Mouse (Mus musculus): ENCODE results near the gene Lrrc18. TPM values are rescaled to one million over a fixed set of nuclear protein-coding genes. Genes with fewer than 3 reads are reported as not detected.
A peak's percentile ranks its signal among the peaks of the same experiment; 100 is the strongest.

Lrrc18 gene
- total and polyA plus RNA-seq, 2 experiments from 2014 or later = 0.70 to 2.2 TPM

DNA sequence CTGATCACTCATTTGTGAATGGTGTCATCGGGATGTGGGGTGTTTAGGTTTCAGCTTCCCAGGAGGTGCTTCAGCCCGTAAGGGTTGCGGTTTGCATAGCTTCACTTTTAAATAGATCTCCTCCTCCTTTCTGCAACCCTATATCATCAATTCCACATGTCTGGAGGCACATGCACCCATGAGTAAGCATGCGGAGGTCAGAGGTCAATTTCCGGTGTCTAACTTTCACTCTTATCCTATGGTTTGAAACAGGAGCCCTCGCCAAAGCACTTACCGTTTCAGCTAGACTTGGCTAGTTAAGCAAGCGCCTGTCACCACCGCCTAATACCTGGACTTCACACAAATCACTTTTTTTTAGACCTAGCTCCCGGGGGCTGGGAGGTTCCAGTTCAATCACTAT, 26.4 kb upstream of the Lrrc18 start:
- Histone ChIP-seq H3K9ac (replicated peaks; ENCODE audit: low read length, poor library complexity, severe bottlenecking) (no peak overlapping the region), H3K4me3 (ENCODE audit: low read depth, low read length) (no peak overlapping the region), H3K27me3 (ENCODE audit: insufficient read depth, low read length) (0 out of 2 replicates have a peak, but pooled peaks cover 3% of the 10 kb centered on the region), H3K36me3 (ENCODE audit: insufficient read depth, low read length) (no peaks in the 10 kb centered on the region), H3K4me1 (ENCODE audit: insufficient read depth, low read length) (no peaks in the 10 kb centered on the region), H3K4me2 (ENCODE audit: low read depth, low read length, poor library complexity, severe bottlenecking) (no peak overlapping the region), H3K9me3 (ENCODE audit: low read length) (no peaks in the 10 kb centered on the region), H3K27ac (ENCODE audit: low read depth, low read length) (no peak overlapping the region)
- no peak for TF ChIP-seq CTCF (IDR thresholded peaks at IDR 0.05)
- no peak for DNase-seq (ENCODE audit: low spot score)
- 89% methylated on average over 10 of the region's 10 CpGs for WGBS
- ATAC-seq (ENCODE audit: low FRiP score) = no peak

DNA sequence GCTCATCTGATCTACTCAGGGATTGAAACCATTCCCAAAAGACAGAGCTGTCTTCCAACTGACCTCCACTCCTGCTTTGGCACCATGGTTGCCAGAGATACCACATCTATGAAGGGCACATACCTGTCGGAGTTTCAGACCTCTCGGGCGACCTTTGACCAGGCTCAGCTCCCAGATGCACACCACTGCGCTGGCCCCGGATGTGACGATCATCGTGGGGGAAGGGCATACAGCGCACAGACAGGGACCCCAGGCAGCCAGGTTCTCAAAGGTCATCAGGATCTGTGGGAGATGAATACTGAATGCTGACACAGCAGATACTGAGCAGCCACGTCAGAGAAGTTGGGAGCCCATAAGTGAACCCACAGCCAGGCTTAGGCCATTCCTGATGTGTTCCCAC, 20.5 kb upstream of the Lrrc18 start:
- no peaks in the 10 kb centered on the region for H3K27me3 ChIP-seq (ENCODE audit: insufficient read depth, low read length)
- DNase-seq (ENCODE audit: low spot score) = no peak
- no peak for ATAC-seq (ENCODE audit: low FRiP score)
- H3K36me3 ChIP-seq (ENCODE audit: insufficient read depth, low read length) = no peaks in the 10 kb centered on the region
- no peak overlapping the region for H3K4me3 ChIP-seq (ENCODE audit: low read depth, low read length)
- TF ChIP-seq CTCF (IDR thresholded peaks at IDR 0.05) = no peak
- no peak overlapping the region for H3K4me2 ChIP-seq (ENCODE audit: low read depth, low read length, poor library complexity, severe bottlenecking)
- no peak overlapping the region for H3K27ac ChIP-seq (ENCODE audit: low read depth, low read length)
- no peaks in the 10 kb centered on the region for H3K9me3 ChIP-seq (ENCODE audit: low read length)
- H3K4me1 ChIP-seq (ENCODE audit: insufficient read depth, low read length) = no peaks in the 10 kb centered on the region
- H3K9ac ChIP-seq (replicated peaks; ENCODE audit: low read length, poor library complexity, severe bottlenecking) = no peak overlapping the region
- 81% methylated on average over 9 of the region's 9 CpGs for WGBS

DNA sequence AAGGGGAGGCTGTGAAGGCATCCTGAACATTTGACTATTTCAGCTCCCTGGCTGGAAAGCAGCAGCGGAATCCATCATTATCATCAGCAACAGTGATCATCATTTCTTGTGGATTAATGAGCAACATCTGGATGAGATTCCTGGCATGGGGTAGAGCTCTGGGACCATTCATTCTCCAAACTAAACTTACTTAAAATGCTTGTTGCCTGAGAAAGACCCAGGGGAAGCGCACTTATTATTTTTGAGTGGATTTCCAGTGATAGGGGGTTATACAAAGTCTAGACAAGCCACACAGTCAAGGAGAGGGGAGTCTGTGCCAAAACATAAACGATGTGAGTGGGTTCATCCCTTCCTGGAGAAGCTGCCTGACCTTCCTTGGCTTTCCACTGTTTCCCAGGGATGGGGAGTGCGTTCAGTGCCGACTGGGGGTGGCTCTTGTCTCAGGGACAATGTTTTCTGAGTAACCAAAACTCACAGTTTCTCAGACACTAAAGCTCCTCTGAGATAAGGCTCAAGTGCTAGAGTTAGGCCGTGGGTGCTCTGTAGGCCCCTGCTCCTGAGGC, 6.9 kb upstream of the Lrrc18 start:
- WGBS = 81% methylated on average over 6 of the region's 6 CpGs
- H3K27me3 ChIP-seq (ENCODE audit: insufficient read depth, low read length) = no peaks in the 10 kb centered on the region

DNA sequence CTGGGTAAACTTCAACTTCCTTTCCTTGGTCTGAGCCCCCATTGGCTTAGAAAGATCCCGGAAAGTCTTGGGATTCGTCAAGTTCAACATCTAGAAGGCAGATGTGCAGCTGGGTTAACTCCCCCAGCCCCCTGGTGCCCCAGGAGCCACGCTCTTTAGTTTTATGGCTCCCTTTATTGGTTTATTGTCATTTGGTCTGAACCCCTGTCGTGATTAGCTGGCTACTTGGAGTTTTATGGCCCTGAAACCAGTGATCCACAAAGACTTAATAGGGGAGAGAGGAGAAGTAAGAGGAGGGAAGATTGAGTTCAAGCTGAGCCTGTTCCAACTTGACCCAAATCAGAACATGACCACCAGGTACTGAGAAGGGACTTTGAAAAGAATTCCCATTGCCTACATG, 4.5 kb upstream of the Lrrc18 start:
- Histone ChIP-seq H3K4me1 (ENCODE audit: insufficient read depth, low read length) (no peaks in the 10 kb centered on the region), H3K9me3 (ENCODE audit: low read length) (no peaks in the 10 kb centered on the region), H3K27me3 (ENCODE audit: insufficient read depth, low read length) (no peaks in the 10 kb centered on the region), H3K27ac (ENCODE audit: low read depth, low read length) (no peak overlapping the region), H3K9ac (replicated peaks; ENCODE audit: low read length, poor library complexity, severe bottlenecking) (no peak overlapping the region), H3K4me2 (ENCODE audit: low read depth, low read length, poor library complexity, severe bottlenecking) (no peak overlapping the region), H3K36me3 (ENCODE audit: insufficient read depth, low read length) (no peaks in the 10 kb centered on the region), H3K4me3 (ENCODE audit: low read depth, low read length) (no peak overlapping the region)
- TF ChIP-seq CTCF (IDR thresholded peaks at IDR 0.05) = no peak
- 67% methylated on average over 4 of the region's 4 CpGs for WGBS
- ATAC-seq (ENCODE audit: low FRiP score) (no peak), DNase-seq (ENCODE audit: low spot score) (no peak)

More for the DNA sequence above, 6.9 kb upstream of the Lrrc18 start:
- Histone ChIP-seq H3K4me2 (ENCODE audit: low read depth, low read length, poor library complexity, severe bottlenecking) (no peak overlapping the region), H3K9me3 (ENCODE audit: low read length) (no peaks in the 10 kb centered on the region), H3K9ac (replicated peaks; ENCODE audit: low read length, poor library complexity, severe bottlenecking) (no peak overlapping the region), H3K4me3 (ENCODE audit: low read depth, low read length) (no peak overlapping the region), H3K36me3 (ENCODE audit: insufficient read depth, low read length) (no peaks in the 10 kb centered on the region), H3K27ac (ENCODE audit: low read depth, low read length) (no peak overlapping the region), H3K4me1 (ENCODE audit: insufficient read depth, low read length) (no peaks in the 10 kb centered on the region)
- DNase-seq (ENCODE audit: low spot score) = no peak
- TF ChIP-seq CTCF (IDR thresholded peaks at IDR 0.05) = no peak
- ATAC-seq (ENCODE audit: low FRiP score) = no peak

DNA sequence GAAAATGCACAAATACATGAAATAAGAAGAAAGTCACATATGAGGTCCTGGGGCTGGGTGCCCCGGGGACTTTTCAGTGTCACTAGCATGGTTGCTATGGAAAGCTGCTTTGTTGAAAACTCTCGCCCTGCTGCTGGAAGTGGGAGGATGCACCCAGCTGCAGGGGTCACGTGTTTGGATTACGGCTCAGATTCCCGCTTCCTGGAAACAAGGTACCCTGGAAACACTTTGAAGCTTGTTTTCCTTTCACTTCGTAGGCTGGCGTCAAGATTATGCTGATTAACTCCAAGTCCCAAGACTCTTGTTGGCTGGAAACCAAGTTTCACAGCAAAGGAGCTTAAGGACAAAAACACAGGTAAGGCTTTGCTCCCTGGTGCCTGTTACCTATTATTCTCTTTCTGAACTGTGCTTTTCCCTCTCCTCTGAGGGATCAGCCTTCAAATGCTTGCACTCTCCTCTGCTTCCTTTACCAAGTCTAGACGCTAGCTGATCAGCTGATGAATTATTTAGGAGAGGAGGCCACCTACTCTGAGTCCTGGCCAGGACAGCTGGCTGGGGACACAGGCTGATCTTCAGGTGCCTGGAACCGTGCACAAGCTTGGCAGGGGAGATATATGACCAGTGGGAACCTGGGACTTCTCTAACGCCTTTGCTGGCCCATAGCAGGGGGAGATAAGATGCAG, 3.9 kb downstream of the Lrrc18 start:
- H3K27me3 ChIP-seq (ENCODE audit: insufficient read depth, low read length) = no peaks in the 10 kb centered on the region
- ATAC-seq (ENCODE audit: low FRiP score) (peak; percentile 60), DNase-seq (ENCODE audit: low spot score) (peak; percentile 53)
- H3K4me1 ChIP-seq (ENCODE audit: insufficient read depth, low read length) = no peaks in the 10 kb centered on the region; the same call in 1 of the 2 replicates
- H3K4me2 ChIP-seq (ENCODE audit: low read depth, low read length, poor library complexity, severe bottlenecking) = peak overlapping the region; percentile 41
- H3K27ac ChIP-seq (ENCODE audit: low read depth, low read length) = peak overlapping the region; percentile 26; the same call in 1 of the 2 replicates
- H3K9me3 ChIP-seq (ENCODE audit: low read length) = no peaks in the 10 kb centered on the region
- no peaks in the 10 kb centered on the region for H3K36me3 ChIP-seq (ENCODE audit: insufficient read depth, low read length)
- 2% methylated on average over 10 of the region's 10 CpGs for WGBS
- no peak overlapping the region for H3K4me3 ChIP-seq (ENCODE audit: low read depth, low read length)
- TF ChIP-seq CTCF (IDR thresholded peaks at IDR 0.05) = 0 out of 2 replicates have a peak, but pooled peaks have one; percentile 14
- H3K9ac ChIP-seq (replicated peaks; ENCODE audit: low read length, poor library complexity, severe bottlenecking) = no peak overlapping the region

DNA sequence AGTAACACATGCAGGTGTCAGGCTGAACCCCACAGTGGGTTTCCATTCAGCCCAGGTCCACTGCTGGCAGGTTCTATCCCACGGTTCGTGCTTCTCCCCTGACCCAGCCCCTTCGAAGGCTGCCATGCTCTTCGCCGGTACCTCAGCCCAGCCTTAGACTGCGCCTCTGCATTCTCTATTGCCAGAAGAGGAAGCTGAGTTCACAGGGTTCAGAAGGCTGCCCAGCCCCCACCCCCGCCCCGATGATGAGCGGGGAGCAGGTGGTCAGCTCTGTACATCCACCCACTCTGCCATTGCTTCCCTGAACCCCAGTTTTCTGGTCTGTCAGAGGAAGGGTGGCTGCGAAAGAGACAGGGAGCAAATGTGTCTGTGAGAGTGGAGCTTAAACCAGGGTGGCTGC, 8.3 kb downstream of the Lrrc18 start:
- H3K27ac ChIP-seq (ENCODE audit: low read depth, low read length) = no peak overlapping the region
- WGBS = 30% methylated on average over 10 of the region's 10 CpGs
- TF ChIP-seq CTCF (IDR thresholded peaks at IDR 0.05) = no peak
- no peak for ATAC-seq (ENCODE audit: low FRiP score)
- H3K9me3 ChIP-seq (ENCODE audit: low read length) = no peaks in the 10 kb centered on the region
- DNase-seq (ENCODE audit: low spot score) = no peak
- peaks cover 3% of the 10 kb centered on the region; the same call in 1 of the 2 replicates for H3K4me1 ChIP-seq (ENCODE audit: insufficient read depth, low read length)
- H3K4me3 ChIP-seq (ENCODE audit: low read depth, low read length) = no peak overlapping the region
- H3K36me3 ChIP-seq (ENCODE audit: insufficient read depth, low read length) = no peaks in the 10 kb centered on the region
- H3K27me3 ChIP-seq (ENCODE audit: insufficient read depth, low read length) = no peaks in the 10 kb centered on the region
- no peak overlapping the region for H3K4me2 ChIP-seq (ENCODE audit: low read depth, low read length, poor library complexity, severe bottlenecking)
- H3K9ac ChIP-seq (replicated peaks; ENCODE audit: low read length, poor library complexity, severe bottlenecking) = no peak overlapping the region; the same call in 1 of the 2 replicates

Measured in midbrain, postnatal 0 days (tissue).